Mouse (Mus musculus) C2C12 (cell line): ENCODE results near the gene Tmem198. TPM values are rescaled to one million over a fixed set of nuclear protein-coding genes. Genes with fewer than 3 reads are reported as not detected.

ENCODE experiments used
- H3K27me3 ChIP-seq: one replicate; pipeline ENCODE4 v1.6.1; 2011; ENCODE audit not compliant: control insufficient read depth, insufficient read depth, insufficient read length
- H3K36me3 ChIP-seq: one replicate; pipeline ENCODE4 v1.6.1; 2011; ENCODE audit not compliant: control insufficient read depth, insufficient read depth
- H3K4me3 ChIP-seq: one replicate; pipeline ENCODE4 v1.5.1; 2011; ENCODE audit warnings: mild to moderate bottlenecking, control low read depth; ENCODE audit not compliant: poor library complexity, insufficient read depth, severe bottlenecking
- H3K79me2 ChIP-seq: one replicate; pipeline ENCODE4 v1.6.1; 2011; ENCODE audit not compliant: control insufficient read depth, insufficient read depth
- H3K79me3 ChIP-seq: one replicate; pipeline ENCODE4 v1.6.1; 2011; ENCODE audit warnings: low read depth, control low read depth
- H3ac ChIP-seq: one replicate; pipeline ENCODE3; 2011; ENCODE audit warnings: low read depth; ENCODE audit not compliant: control insufficient read depth, insufficient read length
- CEBPB ChIP-seq: IDR thresholded peaks from one replicate; pipeline ENCODE4 v1.6.1; 2011; ENCODE audit warnings: low read depth, mild to moderate bottlenecking, control low read depth, moderate library complexity
- CTCF ChIP-seq: IDR thresholded peaks from one replicate; pipeline ENCODE4 v1.5.1; 2011; ENCODE audit not compliant: control insufficient read depth, insufficient read depth, insufficient read length
- FOSL1 ChIP-seq: IDR thresholded peaks from one replicate; pipeline ENCODE4 v1.8.0; 2011; ENCODE audit warnings: mild to moderate bottlenecking, low read length; ENCODE audit not compliant: poor library complexity, insufficient read depth, severe bottlenecking
- MAX ChIP-seq: IDR thresholded peaks from one replicate; pipeline ENCODE4 v1.6.1; 2011; ENCODE audit warnings: mild to moderate bottlenecking, control low read depth
- MYOD1 ChIP-seq: IDR thresholded peaks from one replicate; pipeline ENCODE4 v1.6.1; 2011; ENCODE audit warnings: low read depth; ENCODE audit not compliant: control insufficient read depth, insufficient read length
- MYOG ChIP-seq: IDR thresholded peaks from one replicate; pipeline ENCODE4 v1.6.1; 2011; ENCODE audit not compliant: control insufficient read depth, insufficient read length; ENCODE audit errors: extremely low read depth
- USF1 ChIP-seq: IDR thresholded peaks from one replicate; pipeline ENCODE4 v1.6.1; 2011; ENCODE audit warnings: low read depth, mild to moderate bottlenecking, control low read depth, moderate library complexity
- polyA plus RNA-seq: library from polyadenylated mRNA; unstranded; fragments of >200 nt; fragmentation: generic; extraction: Trizol; gene quantifications from one replicate; pipeline ENCODE4 v1.2.1, GENCODE M21; 2012; ENCODE audit warnings: missing spikeins

Tmem198 gene
- polyA plus RNA-seq, 1 experiment = 0.70 TPM

GRCm38 (mm10) chr1:75469287-75469825 is 10.0 kb upstream of the Tmem198 start:
- Histone ChIP-seq H3K27me3 (no peaks in the 10 kb centered on the region), H3K4me3 (no peak overlapping the region), H3K79me3 (no peaks in the 10 kb centered on the region), H3ac (no peak overlapping the region), H3K79me2 (no peaks in the 10 kb centered on the region), H3K36me3 (no peaks in the 10 kb centered on the region)
- TF ChIP-seq CTCF = no peak
- no peak for TF ChIP-seq MAX
- TF ChIP-seq MYOG = no peak
- no peak for TF ChIP-seq FOSL1
- TF ChIP-seq MYOD1 = no peak
- TF ChIP-seq USF1 = no peak
- TF ChIP-seq CEBPB = no peak

DNA sequence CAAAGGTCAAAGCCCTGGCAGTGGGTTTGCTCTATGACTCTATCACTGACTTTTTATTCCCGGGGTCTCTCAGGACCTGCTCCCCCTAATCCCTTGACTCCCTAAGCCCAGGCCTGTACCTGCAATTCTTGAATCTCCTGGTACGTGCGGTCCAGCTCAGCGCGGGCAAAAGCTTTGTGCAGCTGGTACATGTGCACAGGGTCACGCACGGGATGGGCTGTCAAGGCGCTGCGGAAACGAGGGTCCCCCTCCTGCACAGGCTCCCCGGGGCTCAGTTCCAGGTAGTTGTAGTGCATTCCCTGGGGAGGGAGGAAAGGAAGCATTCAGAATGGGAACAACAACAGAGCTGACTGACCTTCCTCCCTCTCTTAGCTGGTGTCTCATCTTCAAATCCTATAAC is 2.9 kb upstream of the Tmem198 start:
- no peak for TF ChIP-seq FOSL1
- no peak for TF ChIP-seq MYOG
- no peak for TF ChIP-seq MYOD1
- no peak for TF ChIP-seq CEBPB
- TF ChIP-seq MAX = no peak
- TF ChIP-seq USF1 = no peak
- TF ChIP-seq CTCF = no peak
- peaks cover 21% of the 10 kb centered on the region for H3K36me3 ChIP-seq
- H3K79me3 ChIP-seq = no peaks in the 10 kb centered on the region
- H3K4me3 ChIP-seq = no peak overlapping the region
- H3ac ChIP-seq = no peak overlapping the region
- peaks cover 24% of the 10 kb centered on the region for H3K79me2 ChIP-seq
- H3K27me3 ChIP-seq = no peaks in the 10 kb centered on the region

GRCm38 (mm10) chr1:75477264-75477965 is 1.9 kb upstream of the Tmem198 start:
- Histone ChIP-seq H3K79me3 (no peaks in the 10 kb centered on the region), H3K79me2 (peaks cover 24% of the 10 kb centered on the region), H3K27me3 (no peaks in the 10 kb centered on the region), H3ac (no peak overlapping the region), H3K36me3 (peaks cover 21% of the 10 kb centered on the region), H3K4me3 (no peak overlapping the region)
- TF ChIP-seq USF1 (no peak), CEBPB (no peak), CTCF (peak; percentile 84), MAX (no peak), MYOD1 (peak; percentile 35), FOSL1 (no peak), MYOG (no peak)

DNA sequence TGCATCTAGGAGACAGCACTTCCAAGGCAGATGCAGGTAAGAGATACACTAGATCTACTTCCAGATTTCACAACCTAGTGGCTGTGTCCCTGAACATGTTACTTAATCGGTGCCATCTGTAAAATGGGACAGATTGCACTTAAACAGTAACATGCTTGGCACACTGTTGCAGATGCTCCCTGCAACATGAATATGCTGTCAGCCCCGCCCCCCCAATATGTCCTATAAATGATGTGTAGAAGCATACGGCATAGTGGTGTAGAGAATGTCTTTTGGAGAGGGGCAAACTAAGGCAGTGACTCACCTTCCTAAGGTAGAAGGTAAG is 1.4 kb upstream of the Tmem198 start:
- H3K36me3 ChIP-seq = peaks cover 21% of the 10 kb centered on the region
- no peaks in the 10 kb centered on the region for H3K79me3 ChIP-seq
- H3ac ChIP-seq = peak overlapping the region; percentile 80
- peak overlapping the region; percentile 55 for H3K4me3 ChIP-seq
- H3K27me3 ChIP-seq = no peaks in the 10 kb centered on the region
- TF ChIP-seq MYOG (no peak), MYOD1 (no peak), MAX (no peak), USF1 (no peak), FOSL1 (no peak), CTCF (no peak), CEBPB (no peak)
- H3K79me2 ChIP-seq = peaks cover 24% of the 10 kb centered on the region

DNA sequence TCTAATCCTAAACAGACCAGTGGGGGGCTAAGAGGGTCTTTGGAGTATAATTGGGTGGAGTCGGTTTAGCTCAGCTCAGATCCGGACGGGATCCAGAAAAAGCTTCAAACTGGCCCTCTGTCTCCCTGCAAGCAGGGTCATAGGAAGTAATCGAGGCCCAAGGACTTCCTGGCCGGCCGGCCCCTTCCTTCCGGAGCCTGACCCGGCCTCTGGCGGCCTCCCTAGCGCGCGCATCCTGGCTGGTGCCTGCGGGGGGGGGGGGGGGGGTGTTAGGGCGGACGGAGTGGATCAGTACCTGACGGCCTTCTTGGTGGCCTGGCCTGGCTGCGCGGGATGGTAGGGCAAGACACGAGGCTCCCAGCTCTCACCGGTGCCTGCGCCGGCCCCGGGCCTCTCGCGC is 835 bp upstream of the Tmem198 start:
- Histone ChIP-seq H3ac (peak overlapping the region; percentile 80), H3K27me3 (no peaks in the 10 kb centered on the region)
- TF ChIP-seq MYOG (no peak), MAX (no peak), CEBPB (no peak), FOSL1 (no peak), CTCF (no peak), USF1 (no peak), MYOD1 (no peak)

GRCm38 (mm10) chr1:75479635-75479989 is 280 bp downstream of the Tmem198 start:
- Histone ChIP-seq H3K79me3 (no peaks in the 10 kb centered on the region), H3K27me3 (no peaks in the 10 kb centered on the region), H3K4me3 (peak overlapping the region; percentile 55), H3K36me3 (peaks cover 19% of the 10 kb centered on the region), H3K79me2 (peaks cover 24% of the 10 kb centered on the region), H3ac (peak overlapping the region; percentile 36)
- TF ChIP-seq MYOD1 (no peak), CTCF (no peak), MAX (no peak), MYOG (no peak), CEBPB (no peak), USF1 (no peak), FOSL1 (no peak)

More for the DNA sequence above, 835 bp upstream of the Tmem198 start:
- no peaks in the 10 kb centered on the region for H3K79me3 ChIP-seq
- peaks cover 21% of the 10 kb centered on the region for H3K36me3 ChIP-seq
- H3K79me2 ChIP-seq = peaks cover 24% of the 10 kb centered on the region
- peak overlapping the region; percentile 55 for H3K4me3 ChIP-seq
